10 mouse cellular contexts compared by ENCODE assay signal in genomic region chr11:50931021-50931420, GRCm38 (mm10). TPM values are rescaled to one million over a fixed set of nuclear protein-coding genes. Genes with fewer than 3 reads are reported as not detected.
DNase-seq lines count a peak whose midpoint lies in the region; ATAC-seq lines count a peak whose summit lies in the region.
"Had no signal": no experiment of that assay in that cellular context is flagged by ENCODE, and none has a peak within 500 bp of the region (broad histone marks: within the 10 kb centered on the region; RNA-seq: fewer than 3 reads in every experiment).

No protein-coding gene starts in this region.

- peak; percentile 36 for ATAC-seq in embryonic facial prominence, embryonic 11.5 days (replicated peaks; ENCODE audit: insufficient number of reproducible peaks, low FRiP score, low TSS enrichment, low read depth)
- peak; percentile 12 to 34; a peak in 1 of 4 replicates for ATAC-seq in hematopoietic stem cell, adult 5-6 weeks (replicated peaks in 1 of 2; ENCODE audit: insufficient read depth in 1 of 2, low FRiP score in 2 of 2, low TSS enrichment in 1 of 2, low read depth in 1 of 2, poor library complexity in 2 of 2, severe bottlenecking in 2 of 2)
- ATAC-seq in CD4-positive, CD25-positive, alpha-beta regulatory T cell, adult 4 months, result no peak

- no peaks in the 10 kb centered on the region for H3K27me3 ChIP-seq in embryonic facial prominence, embryonic 11.5 days (ENCODE audit: control insufficient read depth, insufficient read depth, low read length)

- no peak overlapping the region for H3K27ac ChIP-seq in embryonic facial prominence, embryonic 11.5 days (replicated peaks; ENCODE audit: low read depth, low read length)
- no peak overlapping the region for H3K27ac ChIP-seq in macrophage

- H3K9me3 ChIP-seq in embryonic facial prominence, embryonic 11.5 days (replicated peaks; ENCODE audit: control insufficient read depth, low read length), result no peaks in the 10 kb centered on the region

- H3K4me1 ChIP-seq in embryonic facial prominence, embryonic 11.5 days (ENCODE audit: control insufficient read depth, insufficient read depth, low read length), result no peaks in the 10 kb centered on the region

- DNase-seq in layer of hippocampus, adult 9-11 months, result peak; percentile 21
- no peak for DNase-seq in layer of hippocampus, adult 8-10 months (ENCODE audit: low spot score in 2 of 2)
- no peak for DNase-seq in embryonic facial prominence, embryonic 11.5 days (ENCODE audit: low spot score)
- DNase-seq in cerebellum, postnatal 4 days (ENCODE audit: low spot score in 2 of 2), result no peak
- no peak for DNase-seq in urinary bladder, adult 2 months (ENCODE audit: low spot score)

- no peaks in the 10 kb centered on the region for H3K36me3 ChIP-seq in embryonic facial prominence, embryonic 11.5 days (replicated peaks; ENCODE audit: control insufficient read depth, insufficient read depth, low read depth, low read length)
- H3K36me3 ChIP-seq in macrophage (ENCODE audit: inconsistent target), result no peaks in the 10 kb centered on the region

- no peaks in the 10 kb centered on the region for H3K79me2 ChIP-seq in macrophage (ENCODE audit: inconsistent target)

- 3% methylated on average over 16 of the region's 16 CpGs for WGBS in embryonic facial prominence, embryonic 11.5 days
- WGBS in macrophage (ENCODE audit: missing documents), result 5% methylated on average over 16 of the region's 16 CpGs

- peak overlapping the region; percentile 92 for H3K4me2 ChIP-seq in embryonic facial prominence, embryonic 11.5 days (ENCODE audit: low read depth, low read length)

- peak overlapping the region; percentile 50 for H3K4me3 ChIP-seq in embryonic facial prominence, embryonic 11.5 days (ENCODE audit: low read depth, low read length)
- H3K4me3 ChIP-seq in macrophage (ENCODE audit: inconsistent target), result peak overlapping the region; percentile 15

- peak overlapping the region; percentile 49 for H3K9ac ChIP-seq in embryonic facial prominence, embryonic 11.5 days (replicated peaks; ENCODE audit: low read length)

RNA-seq across cellular contexts. Expression of gene Zfp354b, which starts 0.4 kb away (rescaled TPM):
- total RNA-seq in layer of hippocampus, adult 8-10 months (2022), result 1 to 10 TPM; 5.9 to 7.8 (median 6.6) TPM
- polyA plus RNA-seq in embryonic facial prominence, embryonic 11.5 days (2014; fragmentation: Nextera tagmentation; extraction: Ambion mirVana), result 1.7 and 2.1 TPM in 2 replicates
- 0.50 and 0.63 TPM in 2 replicates for total RNA-seq in hematopoietic stem cell, adult 5-6 weeks (2017)
- total RNA-seq in macrophage (2018; cell fraction: chromatin; rRNA removed), result under 1 TPM in 1 of 26 experiments, not detected in 25; 0.35 TPM
- not detected for total RNA-seq in macrophage (2018; cell fraction: cytosol; rRNA removed)
- total RNA-seq in macrophage (2018; cell fraction: nucleus; rRNA removed), result not detected
- not detected in 3 replicates for polyA plus RNA-seq in macrophage (2018)
- not detected for polyA plus RNA-seq in CD4-positive, CD25-positive, alpha-beta regulatory T cell, adult 4 months (2017; shearing (Covaris generic))
- 2.1 and 2.6 TPM in 2 replicates for polyA plus RNA-seq in urinary bladder, adult 2 months (2012; rRNA removed)

RNA-seq across cellular contexts. Expression of gene 4933414I15Rik, which starts 12.5 kb away (rescaled TPM):
- not detected for total RNA-seq in layer of hippocampus, adult 8-10 months (2022)
- polyA plus RNA-seq in embryonic facial prominence, embryonic 11.5 days (2014; fragmentation: Nextera tagmentation; extraction: Ambion mirVana), result not detected in 2 replicates
- not detected in 2 replicates for total RNA-seq in hematopoietic stem cell, adult 5-6 weeks (2017)
- not detected for total RNA-seq in macrophage (2018; cell fraction: chromatin; rRNA removed)
- not detected for total RNA-seq in macrophage (2018; cell fraction: cytosol; rRNA removed)
- total RNA-seq in macrophage (2018; cell fraction: nucleus; rRNA removed), result not detected
- polyA plus RNA-seq in macrophage (2018), result not detected in 3 replicates
- polyA plus RNA-seq in CD4-positive, CD25-positive, alpha-beta regulatory T cell, adult 4 months (2017; shearing (Covaris generic)), result not detected
- not detected in 2 replicates for polyA plus RNA-seq in urinary bladder, adult 2 months (2012; rRNA removed)
- total RNA-seq: neutrophil, adult 5-6 weeks had no signal
- polyA plus RNA-seq: brain, embryonic 14.5 days had no signal

RNA-seq across cellular contexts. Expression of gene Zfp2, which starts 15.1 kb away (rescaled TPM):
- 10 to 100 TPM; 18.2 to 27.4 (median 20.4) TPM for total RNA-seq in layer of hippocampus, adult 8-10 months (2022)
- polyA plus RNA-seq in embryonic facial prominence, embryonic 11.5 days (2014; fragmentation: Nextera tagmentation; extraction: Ambion mirVana), result 24.5 and 27.1 TPM in 2 replicates
- total RNA-seq in hematopoietic stem cell, adult 5-6 weeks (2017), result 5.2 and 11.4 TPM in 2 replicates
- 1 to 10 TPM in 11 of 26 experiments, under 1 TPM in 7, not detected in 8; 0.25 to 2.6 (median 1.3) TPM for total RNA-seq in macrophage (2018; cell fraction: chromatin; rRNA removed)
- total RNA-seq in macrophage (2018; cell fraction: cytosol; rRNA removed), result under 1 TPM; 0.05 to 0.86 (median 0.33) TPM
- total RNA-seq in macrophage (2018; cell fraction: nucleus; rRNA removed), result 1 to 10 TPM in 7 of 26 experiments, under 1 TPM in 13, not detected in 6; 0.12 to 3.2 (median 0.72) TPM
- polyA plus RNA-seq in macrophage (2018), result 0.23 to 0.42 TPM (median 0.36 TPM) in 3 replicates
- polyA plus RNA-seq in CD4-positive, CD25-positive, alpha-beta regulatory T cell, adult 4 months (2017; shearing (Covaris generic)), result 1 to 10 TPM in 1 of 2 experiments, under 1 TPM in 1; 0.81 to 1.5 TPM
- 5.1 and 5.3 TPM in 2 replicates for polyA plus RNA-seq in urinary bladder, adult 2 months (2012; rRNA removed)

RNA-seq across cellular contexts. Expression of gene Prop1, which starts 22.5 kb away (rescaled TPM):
- total RNA-seq in layer of hippocampus, adult 8-10 months (2022), result not detected
- 0.25 and 0.79 TPM in 2 replicates for polyA plus RNA-seq in embryonic facial prominence, embryonic 11.5 days (2014; fragmentation: Nextera tagmentation; extraction: Ambion mirVana)
- not detected in 2 replicates for total RNA-seq in hematopoietic stem cell, adult 5-6 weeks (2017)
- total RNA-seq in macrophage (2018; cell fraction: chromatin; rRNA removed), result not detected
- total RNA-seq in macrophage (2018; cell fraction: cytosol; rRNA removed), result not detected
- total RNA-seq in macrophage (2018; cell fraction: nucleus; rRNA removed), result not detected
- polyA plus RNA-seq in macrophage (2018), result not detected in 3 replicates
- not detected for polyA plus RNA-seq in CD4-positive, CD25-positive, alpha-beta regulatory T cell, adult 4 months (2017; shearing (Covaris generic))
- not detected in 2 replicates for polyA plus RNA-seq in urinary bladder, adult 2 months (2012; rRNA removed)
- total RNA-seq: neutrophil, adult 5-6 weeks had no signal
- polyA plus RNA-seq: brain, embryonic 14.5 days had no signal

RNA-seq across cellular contexts. Expression of gene Olfr1378, which starts 35.3 kb away (rescaled TPM):
- total RNA-seq in layer of hippocampus, adult 8-10 months (2022), result not detected
- not detected in 2 replicates for polyA plus RNA-seq in embryonic facial prominence, embryonic 11.5 days (2014; fragmentation: Nextera tagmentation; extraction: Ambion mirVana)
- not detected in 2 replicates for total RNA-seq in hematopoietic stem cell, adult 5-6 weeks (2017)
- total RNA-seq in macrophage (2018; cell fraction: chromatin; rRNA removed), result not detected
- not detected for total RNA-seq in macrophage (2018; cell fraction: cytosol; rRNA removed)
- not detected for total RNA-seq in macrophage (2018; cell fraction: nucleus; rRNA removed)
- not detected in 3 replicates for polyA plus RNA-seq in macrophage (2018)
- not detected for polyA plus RNA-seq in CD4-positive, CD25-positive, alpha-beta regulatory T cell, adult 4 months (2017; shearing (Covaris generic))
- polyA plus RNA-seq in urinary bladder, adult 2 months (2012; rRNA removed), result not detected in 2 replicates
- total RNA-seq: neutrophil, adult 5-6 weeks had no signal
- polyA plus RNA-seq: brain, embryonic 14.5 days had no signal
